Mouse (Mus musculus): ENCODE measurements at regions not wholly inside any gene's neighbourhood (a gene's known extent, or its start where the extent isn't known, plus 50 kb on each side); places are given as distances from the start of the nearest gene placed in this dataset.
"Not testable (repeated sequence)": the region's sequence is repeated elsewhere in the genome, so short reads cannot be mapped to it uniquely, and the experiment has no call there.

DNA sequence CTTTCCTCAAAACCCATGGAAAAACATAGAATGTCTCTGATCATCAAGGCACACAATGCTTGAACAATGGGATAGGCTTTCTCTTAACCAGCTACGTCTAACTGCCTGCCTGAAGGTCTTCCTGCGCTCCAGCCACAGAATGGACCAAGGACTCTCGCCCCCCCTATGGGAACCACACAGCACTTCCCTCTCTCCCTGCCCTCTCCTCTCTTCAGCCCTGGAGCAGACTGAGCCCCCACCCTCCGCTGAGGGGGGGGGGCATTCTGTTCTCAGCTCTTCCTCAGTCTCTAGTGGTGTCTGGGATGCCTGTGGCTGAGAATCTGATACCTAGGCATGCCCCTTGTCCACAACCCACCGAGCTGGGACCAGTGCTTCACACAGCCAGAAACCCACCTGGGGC, 222.3 kb upstream of the Cntn5 start:
- Histone ChIP-seq H3K4me1 (no peaks in the 10 kb centered on the region), H3K27ac (no peak overlapping the region), H3K9ac (no peak overlapping the region), H3K4me2 (no peak overlapping the region), H3K36me3 (no peaks in the 10 kb centered on the region), H3K9me3 (no peaks in the 10 kb centered on the region), H3K27me3 (no peaks in the 10 kb centered on the region), H3K4me3 (no peak overlapping the region)
- no peak for ATAC-seq (ENCODE audit: insufficient number of reproducible peaks, low FRiP score, low TSS enrichment, low read depth)
- WGBS = 79% methylated on average over 5 of the region's 5 CpGs

GRCm38 (mm10) chr9:11119153-11119552, 214.6 kb upstream of the Cntn5 start:
- Histone ChIP-seq H3K4me1 (no peaks in the 10 kb centered on the region), H3K27ac (no peak overlapping the region), H3K4me2 (no peak overlapping the region), H3K4me3 (no peak overlapping the region), H3K27me3 (no peaks in the 10 kb centered on the region), H3K36me3 (no peaks in the 10 kb centered on the region), H3K9me3 (no peaks in the 10 kb centered on the region), H3K9ac (no peak overlapping the region)
- ATAC-seq (ENCODE audit: insufficient number of reproducible peaks, low FRiP score, low TSS enrichment, low read depth) = no peak

DNA sequence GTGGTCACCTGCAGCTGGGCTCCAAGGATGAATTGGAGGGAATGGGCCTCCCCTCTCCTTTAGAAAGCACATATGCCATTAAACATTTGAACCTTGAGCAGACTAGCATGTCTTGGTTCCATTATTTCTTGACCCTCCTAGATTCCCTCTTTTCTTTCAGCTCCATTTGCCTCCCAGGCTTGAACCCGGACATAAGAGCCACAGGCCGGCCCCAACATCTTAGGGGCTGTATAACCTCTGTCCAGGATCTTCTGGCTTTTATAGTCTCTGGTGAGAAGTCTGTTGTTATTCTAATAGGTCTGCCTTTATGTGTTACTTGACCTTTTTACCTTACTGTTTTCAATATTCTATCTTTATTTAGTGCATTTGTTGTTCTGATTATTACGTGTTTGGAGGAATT, 203.3 kb upstream of the Cntn5 start:
- not testable (repeated sequence) for H3K4me1 ChIP-seq; H3K4me3 ChIP-seq; H3K36me3 ChIP-seq; H3K9me3 ChIP-seq; H3K4me2 ChIP-seq; H3K27me3 ChIP-seq; ATAC-seq (ENCODE audit: insufficient number of reproducible peaks, low FRiP score, low TSS enrichment, low read depth); H3K9ac ChIP-seq; H3K27ac ChIP-seq
- WGBS = 77% methylated on average over 3 of the region's 3 CpGs

- 80% methylated on average over 1 of the region's 1 CpGs for WGBS
- H3K4me3 ChIP-seq; H3K36me3 ChIP-seq; H3K9ac ChIP-seq; ATAC-seq (ENCODE audit: insufficient number of reproducible peaks, low FRiP score, low TSS enrichment, low read depth); H3K27me3 ChIP-seq; H3K27ac ChIP-seq; H3K9me3 ChIP-seq; H3K4me1 ChIP-seq; H3K4me2 ChIP-seq: not testable (repeated sequence)
Measured at GRCm38 (mm10) chr9:11107212-11107611, 202.6 kb upstream of the Cntn5 start.

DNA sequence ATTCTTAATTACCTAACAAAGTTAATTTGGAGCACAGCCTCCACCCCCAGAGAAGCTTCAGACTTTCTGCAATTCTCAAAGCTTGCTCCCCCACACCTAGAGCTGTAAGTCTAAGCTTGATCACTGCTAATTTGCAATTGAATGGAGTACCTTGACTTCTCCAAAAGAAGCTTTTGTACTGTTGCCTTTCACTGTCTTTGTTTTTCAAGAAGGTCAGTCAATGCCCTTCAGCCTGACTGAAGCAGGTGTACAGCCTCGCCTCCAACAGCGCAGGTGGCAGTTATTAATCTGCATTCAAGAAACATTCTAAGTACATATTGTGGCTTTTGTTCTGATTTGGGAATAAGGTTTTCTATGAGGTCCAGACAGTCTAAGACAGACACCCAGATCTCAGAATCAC, 201.7 kb upstream of the Cntn5 start:
- no peaks in the 10 kb centered on the region for H3K4me1 ChIP-seq
- no peaks in the 10 kb centered on the region for H3K27me3 ChIP-seq
- H3K36me3 ChIP-seq = no peaks in the 10 kb centered on the region
- no peak overlapping the region for H3K27ac ChIP-seq
- no peak overlapping the region for H3K4me3 ChIP-seq
- H3K9me3 ChIP-seq = no peaks in the 10 kb centered on the region
- no peak overlapping the region for H3K9ac ChIP-seq
- H3K4me2 ChIP-seq = no peak overlapping the region
- no peak for ATAC-seq (ENCODE audit: insufficient number of reproducible peaks, low FRiP score, low TSS enrichment, low read depth)
- 99% methylated on average over 2 of the region's 2 CpGs for WGBS

GRCm38 (mm10) chr9:11103448-11103847, 198.9 kb upstream of the Cntn5 start:
- ATAC-seq (ENCODE audit: insufficient number of reproducible peaks, low FRiP score, low TSS enrichment, low read depth) = no peak
- WGBS = 45% methylated on average over 4 of the region's 4 CpGs
- H3K4me1 ChIP-seq = no peaks in the 10 kb centered on the region

DNA sequence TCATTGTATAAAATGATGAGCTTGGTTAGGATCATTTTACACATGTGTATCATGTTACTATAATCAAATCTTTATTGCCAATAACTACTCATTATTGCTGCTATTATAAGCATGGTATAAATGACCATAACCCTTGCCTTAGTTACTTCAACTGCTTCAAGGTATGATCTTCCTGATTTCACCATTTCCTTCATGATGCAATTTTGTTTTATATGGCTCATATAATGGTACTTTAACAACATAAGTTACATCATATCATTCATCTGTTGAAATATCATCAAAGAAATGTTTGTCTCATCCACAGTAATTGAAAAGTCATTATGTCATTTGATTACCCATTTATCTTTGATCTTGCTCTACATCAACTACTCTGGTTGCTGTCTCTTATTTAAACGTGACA, 188.3 kb upstream of the Cntn5 start:
- H3K9me3 ChIP-seq = no peaks in the 10 kb centered on the region
- ATAC-seq (ENCODE audit: insufficient number of reproducible peaks, low FRiP score, low TSS enrichment, low read depth) = no peak
- 70% methylated on average over 1 of the region's 1 CpGs for WGBS
- no peaks in the 10 kb centered on the region for H3K27me3 ChIP-seq
- no peak overlapping the region for H3K4me3 ChIP-seq
- H3K4me2 ChIP-seq = no peak overlapping the region
- H3K27ac ChIP-seq = no peak overlapping the region
- no peak overlapping the region for H3K9ac ChIP-seq
- H3K4me1 ChIP-seq = no peaks in the 10 kb centered on the region
- no peaks in the 10 kb centered on the region for H3K36me3 ChIP-seq

More at GRCm38 (mm10) chr9:11103448-11103847, 198.9 kb upstream of the Cntn5 start:
- Histone ChIP-seq H3K9me3 (no peaks in the 10 kb centered on the region), H3K36me3 (no peaks in the 10 kb centered on the region), H3K27me3 (no peaks in the 10 kb centered on the region), H3K4me3 (no peak overlapping the region), H3K9ac (no peak overlapping the region), H3K27ac (no peak overlapping the region), H3K4me2 (no peak overlapping the region)

- H3K9me3 ChIP-seq; H3K9ac ChIP-seq; H3K27me3 ChIP-seq; H3K4me3 ChIP-seq; H3K4me1 ChIP-seq; H3K36me3 ChIP-seq; H3K27ac ChIP-seq; H3K4me2 ChIP-seq; ATAC-seq (ENCODE audit: insufficient number of reproducible peaks, low FRiP score, low TSS enrichment, low read depth): not testable (repeated sequence)
- WGBS = 68% methylated on average over 2 of the region's 2 CpGs
Measured at GRCm38 (mm10) chr9:11067125-11067524, 162.6 kb upstream of the Cntn5 start.

DNA sequence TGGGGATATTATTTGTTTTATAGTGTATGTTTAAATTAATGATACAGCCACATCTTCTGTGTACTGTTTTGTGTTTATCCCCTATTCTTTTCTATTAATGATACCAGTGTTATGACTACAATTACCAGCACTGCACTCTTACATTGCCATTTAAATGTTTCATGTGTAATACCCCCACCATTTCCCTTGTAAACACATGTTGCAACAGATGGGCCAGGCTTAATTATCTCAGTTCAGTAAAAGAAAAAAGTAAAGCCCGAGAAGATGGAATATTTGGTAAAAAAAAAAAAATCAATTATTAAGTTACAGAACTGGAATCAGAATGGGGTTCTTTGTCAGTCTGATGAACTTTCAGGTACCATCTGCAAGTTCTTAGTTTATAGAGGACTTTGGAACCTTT, 158.3 kb upstream of the Cntn5 start:
- no peak overlapping the region for H3K4me2 ChIP-seq
- H3K27me3 ChIP-seq = no peaks in the 10 kb centered on the region
- no peaks in the 10 kb centered on the region for H3K36me3 ChIP-seq
- no peak for ATAC-seq (ENCODE audit: insufficient number of reproducible peaks, low FRiP score, low TSS enrichment, low read depth)
- no peak overlapping the region for H3K4me3 ChIP-seq
- H3K4me1 ChIP-seq = no peaks in the 10 kb centered on the region
- no peaks in the 10 kb centered on the region for H3K9me3 ChIP-seq
- no peak overlapping the region for H3K27ac ChIP-seq
- WGBS = 39% methylated on average over 1 of the region's 1 CpGs
- H3K9ac ChIP-seq = no peak overlapping the region
